Mouse (Mus musculus) heart, postnatal 36 days (tissue): ENCODE data around the gene Isca1. TPM values are rescaled to one million over a fixed set of nuclear protein-coding genes. Genes with fewer than 3 reads are reported as not detected.
"Not testable (repeated sequence)": the region's sequence is repeated elsewhere in the genome, so short reads cannot be mapped to it uniquely, and the experiment has no call there.

Experiments used
- DNase-seq, 2 experiments: peaks; one replicate each; pipeline ENCODE4 v3.0.0; 2021 to 2022
- intact Hi-C: fragments of 180-260 bp; cut with DNase I; formaldehyde crosslinking; loops from one replicate; pipeline ENCODE4 v1.15.1; 2025
- total RNA-seq, 2 experiments: library from RNA; stranded (reverse); gene quantifications; 2 replicates each; pipeline ENCODE4 v1.2.3; 2021

Isca1 gene
- 100 to 1,000 TPM; 215 to 228 TPM for total RNA-seq

GRCm38 (mm10) chr13:59769296-59770163, at the start of gene Isca1:
Isca1 (minus strand) TSS chr13:59769810.
- intact Hi-C loops = loop anchor here (5.0 kb wide), 1 partner anchor 53 kb away; the partner anchor contains the start of gene Tut7
- DNase-seq = peak; percentile 99 to 100

- no peak for DNase-seq
- intact Hi-C loops = no loop called here
Measured at GRCm38 (mm10) chr13:59817352-59817751, 47.7 kb upstream of the Isca1 start.

GRCm38 (mm10) chr13:59814109-59814591, 44.5 kb upstream of the Isca1 start:
- intact Hi-C loops = no loop called here
- no peak for DNase-seq

- intact Hi-C loops = no loop called here
- DNase-seq = no peak
Measured at GRCm38 (mm10) chr13:59811581-59811980, 42.0 kb upstream of the Isca1 start.

GRCm38 (mm10) chr13:59801000-59801399, 31.4 kb upstream of the Isca1 start:
- intact Hi-C loops = no loop called here
- no peak for DNase-seq

GRCm38 (mm10) chr13:59800077-59800476, 30.5 kb upstream of the Isca1 start:
- no peak for DNase-seq

GRCm38 (mm10) chr13:59798306-59798705, 28.7 kb upstream of the Isca1 start:
- DNase-seq = no peak
- intact Hi-C loops = no loop called here

More at GRCm38 (mm10) chr13:59800077-59800476, 30.5 kb upstream of the Isca1 start:
- intact Hi-C loops = no loop called here

GRCm38 (mm10) chr13:59796466-59796848, 26.8 kb upstream of the Isca1 start:
- DNase-seq = no peak
- intact Hi-C loops = no loop called here

GRCm38 (mm10) chr13:59795807-59796465, 26.3 kb upstream of the Isca1 start:
- no peak for DNase-seq
- intact Hi-C loops = no loop called here

- intact Hi-C loops = no loop called here
- no peak for DNase-seq
Measured at GRCm38 (mm10) chr13:59794786-59795185, 25.2 kb upstream of the Isca1 start.

- intact Hi-C loops = no loop called here
- no peak for DNase-seq
Measured at GRCm38 (mm10) chr13:59782145-59782544, 12.5 kb upstream of the Isca1 start, which contains the start of gene Gm49354. Gm49354 (minus strand) TSS chr13:59782245.

- intact Hi-C loops, DNase-seq: not testable (repeated sequence)
Measured at GRCm38 (mm10) chr13:59779744-59780264, 10.2 kb upstream of the Isca1 start.

GRCm38 (mm10) chr13:59779213-59779612, 9.6 kb upstream of the Isca1 start:
- DNase-seq = no peak
- intact Hi-C loops = no loop called here

- DNase-seq = no peak
- intact Hi-C loops = no loop called here
Measured at GRCm38 (mm10) chr13:59775168-59775567, 5.6 kb upstream of the Isca1 start.

GRCm38 (mm10) chr13:59771257-59771656, 1.6 kb upstream of the Isca1 start:
- intact Hi-C loops = loop anchor here (5.0 kb wide), 1 partner anchor 51 kb away; the partner anchor contains the start of gene Tut7
- DNase-seq = peak; percentile 76 to 78

GRCm38 (mm10) chr13:59770847-59771246, 1.2 kb upstream of the Isca1 start:
- peak; percentile 20 to 26 for DNase-seq
- intact Hi-C loops = loop anchor here (5.0 kb wide), 1 partner anchor 51 kb away; the partner anchor contains the start of gene Tut7

GRCm38 (mm10) chr13:59770164-59770562, 553 bp upstream of the Isca1 start:
- peak; percentile 83 to 85 for DNase-seq
- intact Hi-C loops = loop anchor here (5.0 kb wide), 1 partner anchor 52 kb away; the partner anchor contains the start of gene Tut7

GRCm38 (mm10) chr13:59768531-59768930, 1.1 kb downstream of the Isca1 start:
- DNase-seq = peak in 1 of 2 experiments; percentile 13
- intact Hi-C loops = no loop called here

- DNase-seq = no peak
- intact Hi-C loops = no loop called here
Measured at GRCm38 (mm10) chr13:59766786-59767515, 2.7 kb downstream of the Isca1 start.

GRCm38 (mm10) chr13:59762791-59763190, 6.8 kb downstream of the Isca1 start:
- no peak for DNase-seq
- intact Hi-C loops = no loop called here
